Mouse (Mus musculus) olfactory bulb, adult 2 months (tissue): ENCODE data around the gene Olfr1410.

Experiments used
- CTCF ChIP-seq: fragments of 200-500 bp; IDR thresholded peaks from 2 replicates; pipeline ENCODE4 v1.5.1; 2012; ENCODE audit warnings: low read depth, mild to moderate bottlenecking, low read length, moderate library complexity; ENCODE audit not compliant: insufficient read depth
- POLR2A ChIP-seq: fragments of 200-500 bp; IDR thresholded peaks from 2 replicates; pipeline ENCODE4 v1.6.1; 2012; ENCODE audit warnings: mild to moderate bottlenecking, low read depth, low read length, moderate library complexity; ENCODE audit not compliant: insufficient read depth

DNA sequence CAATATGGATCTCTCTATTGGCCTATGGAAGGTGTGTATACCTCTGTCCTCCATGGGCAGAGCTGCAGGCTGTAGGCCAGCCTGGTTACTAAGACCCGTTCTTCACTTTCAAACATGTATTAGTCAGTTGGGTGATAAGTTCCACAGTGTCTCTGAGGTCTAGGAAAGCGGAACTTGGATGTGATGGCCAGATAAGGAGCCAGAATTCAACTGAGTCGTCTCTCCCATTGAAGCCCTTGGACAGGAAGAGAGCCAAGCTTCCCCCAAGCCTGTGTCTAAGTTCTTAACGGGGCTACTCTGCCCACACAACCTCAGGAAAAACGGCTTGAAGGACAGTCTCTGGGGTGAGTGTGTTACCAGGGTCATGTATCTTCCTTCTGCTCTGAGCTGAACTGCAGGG, 53.8 kb downstream of the Olfr1410 start:
- no peak for TF ChIP-seq POLR2A
- TF ChIP-seq CTCF, result no peak
